Mouse (Mus musculus): ENCODE measurements around the gene Pdzd8.

DNA sequence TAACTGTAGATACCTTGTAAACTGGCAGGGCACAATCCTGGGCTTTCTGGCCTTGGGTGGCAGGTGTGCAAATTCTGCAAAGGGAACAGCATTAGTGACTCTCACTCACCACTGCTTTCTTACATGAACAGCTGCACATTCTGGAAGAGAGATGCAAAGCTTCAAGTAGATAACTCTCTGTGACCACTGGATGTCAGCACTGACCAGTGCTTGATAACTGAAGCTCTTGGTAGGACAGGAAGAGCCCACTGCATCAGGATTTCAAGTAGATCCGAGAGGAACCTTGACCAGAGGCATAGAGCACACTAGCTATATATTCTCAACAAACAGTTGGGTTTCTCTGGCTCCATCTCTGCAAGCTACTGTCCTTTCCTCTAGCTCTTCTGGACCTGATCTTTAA lies 34.4 kb upstream of the Pdzd8 start:
- TF ChIP-seq CTCF (IDR thresholded peaks at IDR 0.05; ENCODE audit: control insufficient read depth, insufficient read depth, insufficient read length) (no peak), USF1 (IDR thresholded peaks at IDR 0.05; ENCODE audit: low read depth) (no peak), MAX (IDR thresholded peaks at IDR 0.05) (no peak), MYOG (IDR thresholded peaks at IDR 0.05; ENCODE audit: control insufficient read depth, extremely low read depth, insufficient read length) (no peak), FOSL1 (IDR thresholded peaks at IDR 0.05; ENCODE audit: insufficient read depth, low read length, poor library complexity, severe bottlenecking) (no peak), MYOD1 (IDR thresholded peaks at IDR 0.05; ENCODE audit: control insufficient read depth, insufficient read length, low read depth) (no peak)
